Mouse (Mus musculus): ENCODE results near the gene 4930550L24Rik. TPM values are rescaled to one million over a fixed set of nuclear protein-coding genes. Genes with fewer than 3 reads are reported as not detected.

4930550L24Rik gene
- total RNA-seq (2012; rRNA removed) (1.3 and 1.7 TPM in 2 replicates), polyA plus RNA-seq (2012; ENCODE audit: insufficient read depth in 1 of 2, insufficient read length in 2 of 2, low read depth in 1 of 2, low replicate concordance in 2 of 2, missing spikeins in 1 of 2) (under 1 TPM in 1 of 2 experiments, not detected in 1; 0.18 TPM)

DNA sequence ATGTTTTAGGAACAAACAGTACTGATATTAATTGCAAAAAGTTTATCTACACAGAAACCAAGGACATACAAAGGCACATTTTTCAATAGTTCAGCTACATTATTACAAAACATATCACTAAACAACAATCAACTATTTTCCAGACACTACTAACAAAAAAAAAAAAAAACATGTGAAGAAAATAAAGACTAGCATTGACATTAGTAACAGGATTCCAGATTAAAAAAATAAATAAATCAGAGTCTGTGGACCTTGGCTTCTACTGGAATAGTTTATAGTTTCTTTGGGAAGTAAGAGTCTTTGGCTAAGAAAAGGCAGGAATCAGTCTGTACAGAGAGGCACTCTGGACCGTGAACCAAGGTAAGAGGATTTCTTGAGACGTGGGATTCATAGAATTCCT lies at the start of gene 4930550L24Rik:
Gene 4930550L24Rik, plus strand, starts transcription at position 301 of the 400 bp plus-strand sequence.
- Histone ChIP-seq H3K4me3 (ENCODE audit: control insufficient read depth in 1 of 2, insufficient read depth in 1 of 2, low read depth in 2 of 2, low read length in 2 of 2) (no peak within 1 kb of the TSS), H3K4me1 (ENCODE audit: control insufficient read depth in 1 of 2, insufficient read depth in 2 of 2, low read length in 2 of 2) (no peaks in the 10 kb centered on the region), H3K27me3 (ENCODE audit: control insufficient read depth in 1 of 2, insufficient read depth in 2 of 2, low read length in 2 of 2) (no peaks in the 10 kb centered on the region), H3K9ac (ENCODE audit: control insufficient read depth, low read depth, low read length, poor library complexity, severe bottlenecking) (no peak within 1 kb of the TSS), H3K27ac (ENCODE audit: control insufficient read depth, low read depth, low read length) (no peak within 1 kb of the TSS), H3K9me3 (replicated peaks; ENCODE audit: insufficient read depth, low read length) (no peaks in the 10 kb centered on the region), H3K36me3 (ENCODE audit: control insufficient read depth in 1 of 2, insufficient read depth in 2 of 2, low read length in 2 of 2) (no peaks in the 10 kb centered on the region), H3K79me2 (ENCODE audit: control insufficient read depth, insufficient read depth, low read length, poor library complexity) (no peaks in the 10 kb centered on the region)
- DNase-seq (ENCODE audit: low read depth, low spot score) = no peak
- TF ChIP-seq USF1 (IDR thresholded peaks at IDR 0.05; ENCODE audit: low read depth, low read length) (no peak), JUND (IDR thresholded peaks at IDR 0.05; ENCODE audit: low read depth, low read length) (no peak), SIN3A (IDR thresholded peaks at IDR 0.05; ENCODE audit: low read length) (no peak), MYC (IDR thresholded peaks at IDR 0.05; ENCODE audit: low read depth, low read length) (no peak), ZMIZ1 (IDR thresholded peaks at IDR 0.05; ENCODE audit: low read depth, low read length) (no peak), KAT2A (conservative IDR thresholded peaks at IDR 0.05; ENCODE audit: low read depth, low read length) (no peak), EP300 (IDR thresholded peaks at IDR 0.05; ENCODE audit: low read depth in 1 of 2, low read length in 2 of 2) (no peak), ELF1 (IDR thresholded peaks at IDR 0.05; ENCODE audit: low read depth, low read length) (no peak), SMC3 (IDR thresholded peaks at IDR 0.05; ENCODE audit: low read depth, low read length) (no peak), ETS1 (IDR thresholded peaks at IDR 0.05; ENCODE audit: low read depth, low read length) (no peak), GATA1 (IDR thresholded peaks at IDR 0.05; ENCODE audit: low read depth, low read length) (no peak), BHLHE40 (IDR thresholded peaks at IDR 0.05; ENCODE audit: borderline replicate concordance, low read depth, low read length) (no peak), CTCF (IDR thresholded peaks at IDR 0.05 in 2 of 3, conservative IDR thresholded peaks at IDR 0.05 in 1 of 3; ENCODE audit: control insufficient read depth in 1 of 3, insufficient read depth in 1 of 3, low read depth in 2 of 3, low read length in 3 of 3, poor library complexity in 1 of 3, severe bottlenecking in 1 of 3) (no peak), MAFK (IDR thresholded peaks at IDR 0.05; ENCODE audit: borderline replicate concordance, low read depth, low read length) (no peak), TCF12 (IDR thresholded peaks at IDR 0.05; ENCODE audit: low read depth, low read length) (no peak), RAD21 (IDR thresholded peaks at IDR 0.05; ENCODE audit: low read depth, low read length) (no peak), HCFC1 (IDR thresholded peaks at IDR 0.05; ENCODE audit: low read depth, low read length) (no peak)

- no peak overlapping the region for H3K4me3 ChIP-seq (ENCODE audit: control insufficient read depth in 1 of 2, insufficient read depth in 1 of 2, low read depth in 2 of 2, low read length in 2 of 2)
- TF ChIP-seq CHD2 (IDR thresholded peaks at IDR 0.05; ENCODE audit: low read length) (no peak), ZMIZ1 (IDR thresholded peaks at IDR 0.05; ENCODE audit: low read depth, low read length) (no peak), KAT2A (conservative IDR thresholded peaks at IDR 0.05; ENCODE audit: low read depth, low read length) (no peak), TCF12 (IDR thresholded peaks at IDR 0.05; ENCODE audit: low read depth, low read length) (peak; percentile 87), EP300 (IDR thresholded peaks at IDR 0.05; ENCODE audit: low read depth in 1 of 2, low read length in 2 of 2) (peak; percentile 92 to 94), CTCF (IDR thresholded peaks at IDR 0.05 in 2 of 3, conservative IDR thresholded peaks at IDR 0.05 in 1 of 3; ENCODE audit: control insufficient read depth in 1 of 3, insufficient read depth in 1 of 3, low read depth in 2 of 3, low read length in 3 of 3, poor library complexity in 1 of 3, severe bottlenecking in 1 of 3) (no peak), UBTF (IDR thresholded peaks at IDR 0.05; ENCODE audit: borderline replicate concordance, insufficient read depth, low read depth, low read length) (no peak), ETS1 (IDR thresholded peaks at IDR 0.05; ENCODE audit: low read depth, low read length) (peak; percentile 60; the same call in 1 of the 2 replicates), TBP (IDR thresholded peaks at IDR 0.05; ENCODE audit: low read depth, low read length) (0 out of 2 replicates have a peak, but pooled peaks have one; percentile 40), NELFE (IDR thresholded peaks at IDR 0.05; ENCODE audit: low read depth, low read length) (no peak), MAFK (IDR thresholded peaks at IDR 0.05; ENCODE audit: borderline replicate concordance, low read depth, low read length) (no peak), ZKSCAN1 (IDR thresholded peaks at IDR 0.05; ENCODE audit: low read depth, low read length) (no peak), RCOR1 (IDR thresholded peaks at IDR 0.05; ENCODE audit: low read depth, low read length) (peak; percentile 65; the same call in 1 of the 2 replicates), GATA1 (IDR thresholded peaks at IDR 0.05; ENCODE audit: low read depth, low read length) (peak; percentile 89), BHLHE40 (IDR thresholded peaks at IDR 0.05; ENCODE audit: borderline replicate concordance, low read depth, low read length) (no peak), JUND (IDR thresholded peaks at IDR 0.05; ENCODE audit: low read depth, low read length) (no peak), NRF1 (IDR thresholded peaks at IDR 0.05; ENCODE audit: insufficient read depth, low read depth, low read length, poor library complexity, severe bottlenecking) (no peak), E2F4 (IDR thresholded peaks at IDR 0.05; ENCODE audit: borderline replicate concordance, low read depth, low read length) (no peak), MAX (IDR thresholded peaks at IDR 0.05; ENCODE audit: low read length) (no peak), USF1 (IDR thresholded peaks at IDR 0.05; ENCODE audit: low read depth, low read length) (no peak), TAL1 (IDR thresholded peaks at IDR 0.05; ENCODE audit: low read length) (peak; percentile 57), SIN3A (IDR thresholded peaks at IDR 0.05; ENCODE audit: low read length) (peak; percentile 39; the same call in 1 of the 2 replicates), SMC3 (IDR thresholded peaks at IDR 0.05; ENCODE audit: low read depth, low read length) (no peak), POLR2A (IDR thresholded peaks at IDR 0.05; ENCODE audit: control insufficient read depth in 1 of 2, insufficient read depth in 1 of 2, low read depth in 1 of 2, low read length in 2 of 2, poor library complexity in 1 of 2) (no peak)
Measured at GRCm38 (mm10) chrX:58900753-58901152, 8.4 kb upstream of the 4930550L24Rik start.

More at GRCm38 (mm10) chrX:58900753-58901152, 8.4 kb upstream of the 4930550L24Rik start:
- Histone ChIP-seq H3K79me2 (ENCODE audit: control insufficient read depth, insufficient read depth, low read length, poor library complexity) (no peaks in the 10 kb centered on the region), H3K27me3 (ENCODE audit: control insufficient read depth in 1 of 2, insufficient read depth in 2 of 2, low read length in 2 of 2) (no peaks in the 10 kb centered on the region), H3K9me3 (replicated peaks; ENCODE audit: insufficient read depth, low read length) (no peaks in the 10 kb centered on the region), H3K9ac (ENCODE audit: control insufficient read depth, low read depth, low read length, poor library complexity, severe bottlenecking) (no peak overlapping the region), H3K4me1 (ENCODE audit: control insufficient read depth in 1 of 2, insufficient read depth in 2 of 2, low read length in 2 of 2) (peaks cover 4 to 5% of the 10 kb centered on the region in 2 experiments), H3K27ac (ENCODE audit: control insufficient read depth, low read depth, low read length) (peak overlapping the region; percentile 63), H3K36me3 (ENCODE audit: control insufficient read depth in 1 of 2, insufficient read depth in 2 of 2, low read length in 2 of 2) (peaks cover 0 to 9% of the 10 kb centered on the region in 2 experiments; a peak in 2 of 4 replicates)
- DNase-seq (ENCODE audit: low read depth, low spot score) = peak; percentile 87

Measured in MEL (cell line).